Mouse (Mus musculus): Measurements from ENCODE around the gene Dap3. TPM values are rescaled to one million over a fixed set of nuclear protein-coding genes. Genes with fewer than 3 reads are reported as not detected.
"Not testable (repeated sequence)": the region's sequence is repeated elsewhere in the genome, so short reads cannot be mapped to it uniquely, and the experiment has no call there.

The Dap3 gene
- 139 and 145 TPM in 2 replicates for polyA plus RNA-seq (2015; fragmentation: Nextera tagmentation; extraction: Ambion mirVana)

GRCm38 (mm10) chr3:88950576-88951326 is at the start of gene Dap3, which contains the start of gene Ash1l:
Gene Dap3, minus strand, starts transcription at chr3:88951181.
Gene Ash1l, plus strand, starts transcription at chr3:88950622.
- no peaks in the 10 kb centered on the region for H3K9me3 ChIP-seq (replicated peaks)
- no peaks in the 10 kb centered on the region for H3K27me3 ChIP-seq
- peak; percentile 85 for ATAC-seq
- peak within 1 kb of the TSS; percentile 99 for H3K27ac ChIP-seq
- H3K4me1 ChIP-seq, result peaks cover 45% of the 10 kb centered on the region
- H3K9ac ChIP-seq, result peak within 1 kb of the TSS; percentile 92
- WGBS, result 1% methylated on average over 38 of the region's 64 CpGs
- peak within 1 kb of the TSS; percentile 70 for H3K4me2 ChIP-seq
- H3K36me3 ChIP-seq (ENCODE audit: poor library complexity, severe bottlenecking), result no peaks in the 10 kb centered on the region
- peak within 1 kb of the TSS; percentile 89 for H3K4me3 ChIP-seq

- H3K4me2 ChIP-seq, result no peak overlapping the region
These were observed 41.8 kb upstream of the Dap3 start for GRCm38 (mm10) chr3:88992793-88993192.

GRCm38 (mm10) chr3:88983921-88984381 is 33.0 kb upstream of the Dap3 start:
- Histone ChIP-seq H3K4me1 (peaks cover 25% of the 10 kb centered on the region), H3K27ac (peak overlapping the region; percentile 48; the same call in 1 of the 2 replicates), H3K27me3 (no peaks in the 10 kb centered on the region), H3K9ac (no peak overlapping the region), H3K36me3 (ENCODE audit: poor library complexity, severe bottlenecking) (peaks cover 46% of the 10 kb centered on the region), H3K9me3 (replicated peaks) (no peaks in the 10 kb centered on the region), H3K4me2 (no peak overlapping the region), H3K4me3 (no peak overlapping the region)
- ATAC-seq, result 0 out of 2 replicates have a peak, but pooled peaks have one; percentile 41
- 30% methylated on average over 4 of the region's 4 CpGs for WGBS

More at GRCm38 (mm10) chr3:88992793-88993192, 41.8 kb upstream of the Dap3 start:
- no peak for ATAC-seq
- H3K9me3 ChIP-seq (replicated peaks), result no peaks in the 10 kb centered on the region
- no peak overlapping the region for H3K9ac ChIP-seq
- H3K27me3 ChIP-seq, result no peaks in the 10 kb centered on the region
- no peak overlapping the region for H3K27ac ChIP-seq
- no peaks in the 10 kb centered on the region for H3K36me3 ChIP-seq (ENCODE audit: poor library complexity, severe bottlenecking)
- WGBS, result 94% methylated on average over 2 of the region's 2 CpGs
- no peak overlapping the region for H3K4me3 ChIP-seq
- H3K4me1 ChIP-seq, result no peaks in the 10 kb centered on the region

GRCm38 (mm10) chr3:88981206-88982010 is 30.4 kb upstream of the Dap3 start:
- peak overlapping the region; percentile 1 for H3K27ac ChIP-seq
- no peak overlapping the region for H3K4me2 ChIP-seq
- H3K4me3 ChIP-seq, result no peak overlapping the region
- 72% methylated on average over 8 of the region's 8 CpGs for WGBS
- peaks cover 25% of the 10 kb centered on the region for H3K4me1 ChIP-seq
- no peaks in the 10 kb centered on the region for H3K9me3 ChIP-seq (replicated peaks)
- H3K27me3 ChIP-seq, result no peaks in the 10 kb centered on the region
- H3K36me3 ChIP-seq (ENCODE audit: poor library complexity, severe bottlenecking), result peaks cover 46% of the 10 kb centered on the region
- H3K9ac ChIP-seq, result no peak overlapping the region
- ATAC-seq, result peak; percentile 53

GRCm38 (mm10) chr3:88975012-88975411 is 24.0 kb upstream of the Dap3 start:
- peak overlapping the region; percentile 52 for H3K27ac ChIP-seq
- H3K36me3 ChIP-seq (ENCODE audit: poor library complexity, severe bottlenecking), result no peaks in the 10 kb centered on the region
- 60% methylated on average over 2 of the region's 2 CpGs for WGBS
- no peaks in the 10 kb centered on the region for H3K27me3 ChIP-seq
- ATAC-seq, result no peak
- no peak overlapping the region for H3K4me3 ChIP-seq
- no peaks in the 10 kb centered on the region for H3K9me3 ChIP-seq (replicated peaks)
- H3K9ac ChIP-seq, result no peak overlapping the region
- H3K4me1 ChIP-seq, result peaks cover 21% of the 10 kb centered on the region
- H3K4me2 ChIP-seq, result no peak overlapping the region

GRCm38 (mm10) chr3:88963211-88963610 is 12.2 kb upstream of the Dap3 start:
- ATAC-seq, H3K4me1 ChIP-seq: not testable (repeated sequence)
- H3K36me3 ChIP-seq (ENCODE audit: poor library complexity, severe bottlenecking), result peaks cover 19% of the 10 kb centered on the region

GRCm38 (mm10) chr3:88953736-88954135 is 2.8 kb upstream of the Dap3 start:
- Histone ChIP-seq H3K4me3 (no peak overlapping the region), H3K4me1 (peaks cover 30% of the 10 kb centered on the region), H3K27ac (no peak overlapping the region), H3K27me3 (no peaks in the 10 kb centered on the region), H3K36me3 (ENCODE audit: poor library complexity, severe bottlenecking) (no peaks in the 10 kb centered on the region), H3K4me2 (no peak overlapping the region), H3K9me3 (replicated peaks) (no peaks in the 10 kb centered on the region), H3K9ac (no peak overlapping the region)
- no peak for ATAC-seq

More at GRCm38 (mm10) chr3:88963211-88963610, 12.2 kb upstream of the Dap3 start:
- not testable (repeated sequence) for H3K4me3 ChIP-seq; H3K9me3 ChIP-seq (replicated peaks); H3K9ac ChIP-seq; H3K27me3 ChIP-seq; H3K4me2 ChIP-seq; H3K27ac ChIP-seq

GRCm38 (mm10) chr3:88953246-88953645 is 2.3 kb upstream of the Dap3 start:
- Histone ChIP-seq H3K9me3 (replicated peaks) (no peaks in the 10 kb centered on the region), H3K4me2 (no peak overlapping the region), H3K9ac (no peak overlapping the region), H3K36me3 (ENCODE audit: poor library complexity, severe bottlenecking) (no peaks in the 10 kb centered on the region), H3K27ac (no peak overlapping the region), H3K4me1 (peaks cover 35% of the 10 kb centered on the region), H3K4me3 (no peak overlapping the region; the same call in 1 of the 2 replicates), H3K27me3 (no peaks in the 10 kb centered on the region)
- WGBS, result 86% methylated on average over 4 of the region's 4 CpGs
- ATAC-seq, result no peak

GRCm38 (mm10) chr3:88951327-88951800 is 383 bp upstream of the Dap3 start:
- H3K4me2 ChIP-seq, result peak overlapping the region; percentile 70
- H3K4me3 ChIP-seq, result peak overlapping the region; percentile 89
- peak overlapping the region; percentile 99 for H3K27ac ChIP-seq
- H3K9me3 ChIP-seq (replicated peaks), result no peaks in the 10 kb centered on the region
- no peaks in the 10 kb centered on the region for H3K27me3 ChIP-seq
- peaks cover 45% of the 10 kb centered on the region for H3K4me1 ChIP-seq
- peak overlapping the region; percentile 92 for H3K9ac ChIP-seq
- no peaks in the 10 kb centered on the region for H3K36me3 ChIP-seq (ENCODE audit: poor library complexity, severe bottlenecking)
- ATAC-seq, result no peak
- 2% methylated on average over 5 of the region's 5 CpGs for WGBS

- under 1% methylated on average over 70 of the region's 92 CpGs for WGBS
- H3K36me3 ChIP-seq (ENCODE audit: poor library complexity, severe bottlenecking), result no peaks in the 10 kb centered on the region
- ATAC-seq, result peak; percentile 90
- peak overlapping the region; percentile 99 for H3K27ac ChIP-seq
- peak overlapping the region; percentile 92 for H3K9ac ChIP-seq
- peaks cover 45% of the 10 kb centered on the region for H3K4me1 ChIP-seq
- H3K27me3 ChIP-seq, result no peaks in the 10 kb centered on the region
- peak overlapping the region; percentile 89 for H3K4me3 ChIP-seq
- H3K4me2 ChIP-seq, result peak overlapping the region; percentile 70
- H3K9me3 ChIP-seq (replicated peaks), result no peaks in the 10 kb centered on the region
These were observed 1.0 kb downstream of the Dap3 start for GRCm38 (mm10) chr3:88949786-88950575.

- H3K27me3 ChIP-seq, result no peaks in the 10 kb centered on the region
These were observed 6.9 kb downstream of the Dap3 start for GRCm38 (mm10) chr3:88944109-88944508.

More at GRCm38 (mm10) chr3:88944109-88944508, 6.9 kb downstream of the Dap3 start:
- Histone ChIP-seq H3K27ac (no peak overlapping the region), H3K9me3 (replicated peaks) (no peaks in the 10 kb centered on the region), H3K36me3 (ENCODE audit: poor library complexity, severe bottlenecking) (peaks cover 27% of the 10 kb centered on the region), H3K4me2 (no peak overlapping the region), H3K4me3 (no peak overlapping the region), H3K9ac (no peak overlapping the region), H3K4me1 (peaks cover 18% of the 10 kb centered on the region)
- ATAC-seq, result no peak
- 96% methylated on average over 4 of the region's 4 CpGs for WGBS
